Mouse (Mus musculus): ENCODE measurements around the gene Nploc4. TPM values are rescaled to one million over a fixed set of nuclear protein-coding genes. Genes with fewer than 3 reads are reported as not detected.

Gene Nploc4
- polyA plus RNA-seq, 1 experiment from 2014 or later: 23.5 TPM

DNA sequence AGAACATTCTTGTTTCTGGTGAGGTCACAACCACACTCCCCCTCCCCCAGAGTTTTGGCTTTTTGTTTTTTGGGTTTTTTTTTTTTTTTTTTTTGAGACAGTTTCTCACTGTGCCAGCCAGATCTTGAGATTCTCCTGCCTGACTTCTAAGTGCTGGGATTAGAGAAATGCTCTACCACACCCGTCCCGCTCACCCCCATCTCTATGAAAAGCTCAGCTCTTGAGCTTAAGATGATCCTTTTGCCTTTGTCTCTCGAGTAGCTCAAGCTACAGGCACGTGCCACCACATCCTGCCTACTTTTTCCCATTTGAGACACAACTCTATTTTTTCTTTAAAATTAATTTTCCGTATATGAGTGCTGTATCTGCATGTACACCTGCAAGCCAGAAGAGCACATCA, 26.9 kb upstream of the Nploc4 start:
- Histone ChIP-seq H3K9me3 (replicated peaks; ENCODE audit: control insufficient read depth, low read length) (no peaks in the 10 kb centered on the region), H3K36me3 (ENCODE audit: control insufficient read depth, insufficient read depth, low read length) (peaks cover 4% of the 10 kb centered on the region; the same call in 1 of the 2 replicates), H3K4me3 (replicated peaks; ENCODE audit: low read length) (no peak overlapping the region), H3K27me3 (ENCODE audit: control insufficient read depth, insufficient read depth, low read length) (no peaks in the 10 kb centered on the region), H3K9ac (ENCODE audit: low read length) (no peak overlapping the region), H3K4me1 (ENCODE audit: control insufficient read depth, insufficient read depth, low read length) (peaks cover 13% of the 10 kb centered on the region), H3K4me2 (ENCODE audit: low read depth, low read length) (no peak overlapping the region), H3K27ac (ENCODE audit: low read length) (no peak overlapping the region)
- no peak for ATAC-seq (ENCODE audit: insufficient read depth, low FRiP score)
- whole genome bisulfite sequencing: 89% methylated on average over 5 of the region's 5 CpGs

- H3K4me3 ChIP-seq (replicated peaks; ENCODE audit: low read length): no peak overlapping the region
- no peak overlapping the region for H3K27ac ChIP-seq (ENCODE audit: low read length)
- H3K4me1 ChIP-seq (ENCODE audit: control insufficient read depth, insufficient read depth, low read length): peaks cover 13% of the 10 kb centered on the region
- no peak overlapping the region for H3K9ac ChIP-seq (ENCODE audit: low read length)
- H3K4me2 ChIP-seq (ENCODE audit: low read depth, low read length): no peak overlapping the region
- H3K9me3 ChIP-seq (replicated peaks; ENCODE audit: control insufficient read depth, low read length): no peaks in the 10 kb centered on the region
- peaks cover 4% of the 10 kb centered on the region; the same call in 1 of the 2 replicates for H3K36me3 ChIP-seq (ENCODE audit: control insufficient read depth, insufficient read depth, low read length)
- WGBS: 87% methylated on average over 2 of the region's 2 CpGs
- no peak for ATAC-seq (ENCODE audit: insufficient read depth, low FRiP score)
- H3K27me3 ChIP-seq (ENCODE audit: control insufficient read depth, insufficient read depth, low read length): no peaks in the 10 kb centered on the region
Observed at GRCm38 (mm10) chr11:120463536-120463935, 26.0 kb upstream of the Nploc4 start.

- Histone ChIP-seq H3K27me3 (ENCODE audit: control insufficient read depth, insufficient read depth, low read length) (no peaks in the 10 kb centered on the region), H3K27ac (ENCODE audit: low read length) (no peak overlapping the region), H3K4me2 (ENCODE audit: low read depth, low read length) (peak overlapping the region; percentile 92), H3K9me3 (replicated peaks; ENCODE audit: control insufficient read depth, low read length) (no peaks in the 10 kb centered on the region), H3K36me3 (ENCODE audit: control insufficient read depth, insufficient read depth, low read length) (peaks cover 4% of the 10 kb centered on the region; the same call in 1 of the 2 replicates), H3K4me3 (replicated peaks; ENCODE audit: low read length) (peak overlapping the region; percentile 98), H3K4me1 (ENCODE audit: control insufficient read depth, insufficient read depth, low read length) (peaks cover 11% of the 10 kb centered on the region; the same call in 1 of the 2 replicates), H3K9ac (ENCODE audit: low read length) (peak overlapping the region; percentile 99)
- no peak for ATAC-seq (ENCODE audit: insufficient read depth, low FRiP score)
- WGBS: 61% methylated on average over 6 of the region's 6 CpGs
Observed at GRCm38 (mm10) chr11:120458847-120459597, 21.5 kb upstream of the Nploc4 start.

DNA sequence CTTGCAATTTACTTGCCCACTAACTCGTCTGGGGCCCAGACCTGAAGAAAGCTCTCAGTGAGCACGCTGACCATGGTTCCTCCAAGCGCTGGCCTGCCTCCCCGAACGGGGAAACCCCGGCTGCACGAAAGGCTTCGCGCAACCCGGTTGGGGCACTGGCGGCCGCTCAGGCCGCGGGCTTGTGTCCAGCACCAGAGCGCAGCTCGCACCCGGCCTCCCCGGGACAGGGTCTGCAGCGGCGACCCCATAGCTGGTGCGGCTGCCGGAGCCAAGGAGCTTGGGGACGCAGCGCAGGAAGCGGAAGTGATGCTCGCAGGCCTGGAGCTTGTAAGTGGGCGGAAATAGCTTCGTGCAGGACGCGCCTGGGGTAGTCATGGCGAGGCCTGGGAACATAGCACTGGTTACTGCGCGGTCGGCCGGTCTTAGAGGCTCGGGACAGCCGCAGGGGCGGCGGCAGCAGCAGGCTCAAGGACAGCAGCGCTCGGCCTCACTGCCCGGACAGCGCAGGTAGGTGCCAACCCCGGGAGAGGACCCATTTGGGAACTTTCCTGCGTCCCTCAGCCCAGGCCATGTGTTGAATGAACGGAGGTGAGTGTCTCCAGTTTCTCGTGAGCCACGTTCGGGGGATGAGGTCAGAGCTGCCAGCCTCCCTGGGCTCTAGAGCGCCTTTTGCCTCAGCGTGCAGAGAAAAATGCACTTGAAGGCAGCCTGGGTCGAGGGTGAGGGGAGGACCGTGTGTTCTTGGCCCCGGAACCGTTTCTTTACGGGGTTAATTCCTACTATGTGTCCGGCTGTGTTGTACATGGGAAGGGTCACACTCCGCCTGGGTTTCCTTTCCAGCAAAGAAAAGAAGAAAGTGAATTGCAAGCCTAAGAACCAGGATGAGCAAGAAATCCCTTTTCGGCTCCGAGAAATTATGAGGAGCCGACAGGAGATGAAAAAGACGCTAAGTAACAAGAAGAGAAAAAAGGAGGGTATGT, 20.6 kb upstream of the Nploc4 start, which contains the start of the genes Oxld1 and Ccdc137:
Oxld1 (minus strand) TSS at position 297 of the 980 bp plus-strand sequence.
Ccdc137 (plus strand) TSS at position 344 of the 980 bp plus-strand sequence.
- Histone ChIP-seq H3K36me3 (ENCODE audit: control insufficient read depth, insufficient read depth, low read length) (peaks cover 4% of the 10 kb centered on the region; the same call in 1 of the 2 replicates), H3K9me3 (replicated peaks; ENCODE audit: control insufficient read depth, low read length) (no peaks in the 10 kb centered on the region), H3K9ac (ENCODE audit: low read length) (peak within 1 kb of the TSS; percentile 99), H3K27me3 (ENCODE audit: control insufficient read depth, insufficient read depth, low read length) (no peaks in the 10 kb centered on the region), H3K4me1 (ENCODE audit: control insufficient read depth, insufficient read depth, low read length) (peaks cover 11% of the 10 kb centered on the region; the same call in 1 of the 2 replicates), H3K4me2 (ENCODE audit: low read depth, low read length) (peak within 1 kb of the TSS; percentile 92), H3K4me3 (replicated peaks; ENCODE audit: low read length) (peak within 1 kb of the TSS; percentile 98), H3K27ac (ENCODE audit: low read length) (peak within 1 kb of the TSS; percentile 86)
- 3% methylated on average over 62 of the region's 62 CpGs for WGBS
- peak; percentile 90 for ATAC-seq (ENCODE audit: insufficient read depth, low FRiP score)

GRCm38 (mm10) chr11:120457370-120457769, 19.9 kb upstream of the Nploc4 start:
- Histone ChIP-seq H3K4me2 (ENCODE audit: low read depth, low read length) (peak overlapping the region; percentile 92), H3K4me1 (ENCODE audit: control insufficient read depth, insufficient read depth, low read length) (peaks cover 11% of the 10 kb centered on the region; the same call in 1 of the 2 replicates), H3K9ac (ENCODE audit: low read length) (peak overlapping the region; percentile 99), H3K4me3 (replicated peaks; ENCODE audit: low read length) (peak overlapping the region; percentile 98), H3K9me3 (replicated peaks; ENCODE audit: control insufficient read depth, low read length) (no peaks in the 10 kb centered on the region), H3K27ac (ENCODE audit: low read length) (peak overlapping the region; percentile 86), H3K36me3 (ENCODE audit: control insufficient read depth, insufficient read depth, low read length) (peaks cover 3% of the 10 kb centered on the region; the same call in 1 of the 2 replicates), H3K27me3 (ENCODE audit: control insufficient read depth, insufficient read depth, low read length) (no peaks in the 10 kb centered on the region)
- no peak for ATAC-seq (ENCODE audit: insufficient read depth, low FRiP score)
- 19% methylated on average over 14 of the region's 14 CpGs for WGBS

- ATAC-seq (ENCODE audit: insufficient read depth, low FRiP score): no peak
- 91% methylated on average over 7 of the region's 7 CpGs for WGBS
- H3K4me2 ChIP-seq (ENCODE audit: low read depth, low read length): no peak overlapping the region
- H3K9me3 ChIP-seq (replicated peaks; ENCODE audit: control insufficient read depth, low read length): no peaks in the 10 kb centered on the region
- H3K36me3 ChIP-seq (ENCODE audit: control insufficient read depth, insufficient read depth, low read length): no peaks in the 10 kb centered on the region
- no peak overlapping the region for H3K9ac ChIP-seq (ENCODE audit: low read length)
- no peak overlapping the region for H3K4me3 ChIP-seq (replicated peaks; ENCODE audit: low read length)
- H3K4me1 ChIP-seq (ENCODE audit: control insufficient read depth, insufficient read depth, low read length): peaks cover 11% of the 10 kb centered on the region; the same call in 1 of the 2 replicates
- no peak overlapping the region for H3K27ac ChIP-seq (ENCODE audit: low read length)
- H3K27me3 ChIP-seq (ENCODE audit: control insufficient read depth, insufficient read depth, low read length): no peaks in the 10 kb centered on the region
Observed at GRCm38 (mm10) chr11:120455413-120455812, 17.9 kb upstream of the Nploc4 start.

DNA sequence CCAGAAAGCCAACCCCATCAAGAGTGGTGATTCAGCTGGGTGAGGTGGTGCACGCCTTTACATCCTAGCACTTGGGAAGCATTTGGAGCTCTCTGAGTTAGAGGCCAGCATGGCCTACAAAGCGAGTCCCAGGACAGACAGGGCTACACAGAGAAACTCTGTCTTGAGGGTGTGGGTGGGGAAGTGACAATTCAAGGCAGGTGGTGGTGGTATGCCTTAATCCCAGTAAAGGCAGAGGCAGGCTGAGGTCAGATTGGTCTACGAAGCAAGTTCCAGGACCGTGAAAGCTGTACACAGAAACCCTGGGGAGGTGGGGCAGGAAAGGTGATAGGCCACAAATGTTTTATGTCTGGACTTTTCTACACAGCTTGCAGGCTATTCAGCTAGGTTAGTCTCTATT, 17.5 kb upstream of the Nploc4 start:
- H3K27me3 ChIP-seq (ENCODE audit: control insufficient read depth, insufficient read depth, low read length): no peaks in the 10 kb centered on the region
- H3K27ac ChIP-seq (ENCODE audit: low read length): no peak overlapping the region
- no peak overlapping the region for H3K4me2 ChIP-seq (ENCODE audit: low read depth, low read length)
- no peak for ATAC-seq (ENCODE audit: insufficient read depth, low FRiP score)
- WGBS: 92% methylated on average over 4 of the region's 4 CpGs
- no peak overlapping the region for H3K9ac ChIP-seq (ENCODE audit: low read length)
- H3K4me3 ChIP-seq (replicated peaks; ENCODE audit: low read length): no peak overlapping the region
- no peaks in the 10 kb centered on the region for H3K9me3 ChIP-seq (replicated peaks; ENCODE audit: control insufficient read depth, low read length)
- H3K36me3 ChIP-seq (ENCODE audit: control insufficient read depth, insufficient read depth, low read length): no peaks in the 10 kb centered on the region
- H3K4me1 ChIP-seq (ENCODE audit: control insufficient read depth, insufficient read depth, low read length): peaks cover 11% of the 10 kb centered on the region; the same call in 1 of the 2 replicates

DNA sequence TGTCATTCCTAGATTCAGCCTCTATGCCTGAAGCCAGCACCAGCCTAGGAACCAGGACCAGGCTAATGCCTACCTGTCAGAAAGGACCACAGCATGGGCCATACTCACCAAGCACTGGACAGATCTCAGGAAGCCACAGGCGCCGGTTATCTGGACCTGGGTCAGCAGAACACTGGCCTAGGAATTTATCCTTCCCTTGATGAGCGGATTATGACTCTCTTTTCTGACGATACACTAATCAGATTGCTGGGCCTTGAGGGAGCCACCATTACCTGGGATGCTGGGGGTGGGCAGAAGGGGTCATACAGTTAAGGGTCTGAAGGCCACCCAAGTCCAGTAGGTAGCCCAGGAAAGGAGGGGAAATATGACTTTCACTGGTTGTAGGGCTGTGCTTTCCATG, 15.8 kb upstream of the Nploc4 start, which contains the start of gene Pde6g:
Pde6g (minus strand) TSS at position 195 of the 400 bp plus-strand sequence.
- no peaks in the 10 kb centered on the region for H3K36me3 ChIP-seq (ENCODE audit: control insufficient read depth, insufficient read depth, low read length)
- H3K4me1 ChIP-seq (ENCODE audit: control insufficient read depth, insufficient read depth, low read length): peaks cover 8% of the 10 kb centered on the region; the same call in 1 of the 2 replicates
- H3K27me3 ChIP-seq (ENCODE audit: control insufficient read depth, insufficient read depth, low read length): no peaks in the 10 kb centered on the region
- no peak within 1 kb of the TSS for H3K27ac ChIP-seq (ENCODE audit: low read length)
- no peak within 1 kb of the TSS for H3K4me2 ChIP-seq (ENCODE audit: low read depth, low read length)
- peak within 1 kb of the TSS; percentile 16; the same call in 1 of the 2 replicates for H3K9ac ChIP-seq (ENCODE audit: low read length)
- no peak within 1 kb of the TSS for H3K4me3 ChIP-seq (replicated peaks; ENCODE audit: low read length)
- no peak for ATAC-seq (ENCODE audit: insufficient read depth, low FRiP score)
- H3K9me3 ChIP-seq (replicated peaks; ENCODE audit: control insufficient read depth, low read length): no peaks in the 10 kb centered on the region
- WGBS: 91% methylated on average over 4 of the region's 4 CpGs

All from stomach, embryonic 16.5 days (tissue).